Mouse (Mus musculus): ENCODE results near the gene Rin1. TPM values are rescaled to one million over a fixed set of nuclear protein-coding genes. Genes with fewer than 3 reads are reported as not detected.

The Rin1 gene
- polyA plus RNA-seq, 1 experiment from 2014 or later = 2.4 TPM

DNA sequence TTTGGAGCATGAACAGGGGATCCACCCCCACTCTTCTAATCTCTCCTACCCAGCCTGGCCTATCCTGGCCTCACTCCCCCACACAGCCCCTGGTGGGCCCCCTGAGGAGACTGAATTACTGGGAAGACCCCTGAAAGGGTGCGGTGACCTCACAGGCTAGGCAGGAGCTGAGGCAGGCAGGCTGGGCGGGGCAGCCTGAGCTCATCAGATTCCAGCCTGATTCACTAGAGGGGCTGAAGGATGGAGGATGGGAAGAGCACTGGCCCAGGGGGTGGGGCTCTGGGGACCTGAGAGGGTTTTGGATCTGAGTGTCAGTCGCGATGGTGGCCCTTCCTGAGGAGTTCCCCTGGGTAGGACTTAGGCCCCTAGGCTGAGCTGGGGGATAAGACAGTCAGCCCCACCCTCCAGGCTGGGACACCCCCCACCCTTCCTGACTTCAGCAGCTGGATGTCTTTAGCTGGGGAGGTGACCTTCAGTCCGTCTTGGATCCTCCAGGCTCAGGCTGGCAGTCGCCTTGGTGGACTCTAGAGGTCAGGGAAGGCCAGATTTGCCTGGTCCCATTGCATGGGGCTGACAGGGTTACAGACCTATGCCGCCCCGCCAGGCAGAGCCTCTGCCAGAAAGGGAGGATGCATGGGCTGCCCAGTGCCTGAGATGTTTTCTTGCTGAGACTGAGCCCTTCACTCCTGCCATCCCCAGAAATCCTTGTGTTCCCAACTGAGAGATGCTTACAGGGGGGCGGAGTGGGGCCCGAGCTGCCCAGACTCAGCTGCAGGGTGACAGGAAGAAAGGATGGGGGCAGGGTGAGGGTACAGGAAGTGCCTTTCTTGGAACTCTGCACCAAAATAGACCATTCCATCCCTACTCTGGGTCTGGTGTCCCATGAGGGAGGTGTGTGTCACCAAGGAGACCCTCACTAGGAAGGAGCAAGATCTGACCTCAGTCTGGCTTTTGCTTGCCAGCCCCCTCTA lies 8.8 kb downstream of the Rin1 start:
- H3K36me3 ChIP-seq (ENCODE audit: control insufficient read depth, insufficient read depth, low read length) = no peaks in the 10 kb centered on the region
- peak overlapping the region; percentile 66; the same call in 1 of the 2 replicates for H3K27ac ChIP-seq (ENCODE audit: low read length)
- ATAC-seq (ENCODE audit: insufficient number of reproducible peaks, insufficient read depth, low FRiP score, low read depth) = peak; percentile 40; the same call in 1 of the 2 replicates
- H3K4me1 ChIP-seq (ENCODE audit: control insufficient read depth, insufficient read depth, low read length) = peaks cover 31% of the 10 kb centered on the region
- no peaks in the 10 kb centered on the region for H3K27me3 ChIP-seq (ENCODE audit: control insufficient read depth, insufficient read depth, low read length)
- no peaks in the 10 kb centered on the region for H3K9me3 ChIP-seq (ENCODE audit: control insufficient read depth, low read depth, low read length)
- no peak overlapping the region for H3K4me3 ChIP-seq (ENCODE audit: low read depth, low read length)
- WGBS = 9% methylated on average over 10 of the region's 10 CpGs
- H3K9ac ChIP-seq (replicated peaks; ENCODE audit: low read depth, low read length) = 0 out of 2 replicates have a peak overlapping the region, but pooled peaks have one; percentile 7
- peak overlapping the region; percentile 14; the same call in 1 of the 2 replicates for H3K4me2 ChIP-seq (replicated peaks; ENCODE audit: low read depth, low read length)

DNA sequence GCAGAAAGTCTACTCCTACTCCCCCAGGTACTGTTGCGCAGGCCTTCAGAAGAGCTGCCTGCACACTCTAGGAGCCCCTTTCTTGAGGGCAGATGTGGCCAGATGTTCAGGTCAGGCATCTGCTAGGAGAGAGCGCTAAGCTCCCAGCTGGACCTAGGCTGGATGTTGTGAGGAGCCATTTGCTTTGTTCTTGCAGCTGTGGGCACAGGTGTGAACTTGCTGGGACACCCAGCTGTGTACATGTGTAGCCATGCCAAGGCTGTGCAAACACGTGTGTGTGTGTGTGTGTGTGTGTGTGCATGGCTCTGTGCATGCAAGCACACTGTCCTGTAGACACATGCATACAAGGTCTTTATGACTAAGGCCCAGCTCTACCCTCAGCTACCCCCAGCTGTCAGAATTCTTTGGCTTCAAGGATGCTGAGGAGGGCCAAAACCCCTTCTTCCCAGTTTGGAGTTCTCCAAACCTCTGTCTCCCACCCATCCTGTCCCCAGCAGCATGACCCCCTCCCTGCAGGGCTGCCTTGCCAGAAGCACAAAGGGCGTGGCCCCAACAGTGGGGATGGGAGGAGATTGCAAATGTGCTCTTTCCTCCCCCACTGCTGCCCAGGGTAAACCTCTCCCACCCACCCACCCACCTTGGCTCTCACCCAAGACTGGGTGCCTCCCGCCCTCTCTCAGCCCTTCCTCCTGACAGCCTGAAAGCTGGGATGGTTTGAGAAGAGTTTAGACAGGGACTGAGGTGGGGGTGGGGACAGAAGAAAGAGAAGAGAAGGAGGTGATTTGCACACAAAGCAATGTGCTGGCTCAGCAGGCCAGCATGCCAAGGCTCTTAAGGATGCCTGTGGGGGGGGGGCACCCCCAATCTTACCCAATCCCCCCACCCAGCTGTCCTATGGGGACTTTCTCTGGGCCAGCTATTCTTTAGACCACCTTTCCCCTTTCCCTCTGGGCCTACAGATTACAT lies 10.4 kb downstream of the Rin1 start:
- peak; percentile 31; the same call in 1 of the 2 replicates for ATAC-seq (ENCODE audit: insufficient number of reproducible peaks, insufficient read depth, low FRiP score, low read depth)
- Histone ChIP-seq H3K4me1 (ENCODE audit: control insufficient read depth, insufficient read depth, low read length) (peaks cover 43% of the 10 kb centered on the region), H3K27me3 (ENCODE audit: control insufficient read depth, insufficient read depth, low read length) (no peaks in the 10 kb centered on the region), H3K36me3 (ENCODE audit: control insufficient read depth, insufficient read depth, low read length) (no peaks in the 10 kb centered on the region), H3K27ac (ENCODE audit: low read length) (peak overlapping the region; percentile 66; the same call in 1 of the 2 replicates), H3K9ac (replicated peaks; ENCODE audit: low read depth, low read length) (no peak overlapping the region), H3K4me2 (replicated peaks; ENCODE audit: low read depth, low read length) (no peak overlapping the region), H3K9me3 (ENCODE audit: control insufficient read depth, low read depth, low read length) (no peaks in the 10 kb centered on the region), H3K4me3 (ENCODE audit: low read depth, low read length) (no peak overlapping the region)
- 24% methylated on average over 5 of the region's 5 CpGs for WGBS

DNA sequence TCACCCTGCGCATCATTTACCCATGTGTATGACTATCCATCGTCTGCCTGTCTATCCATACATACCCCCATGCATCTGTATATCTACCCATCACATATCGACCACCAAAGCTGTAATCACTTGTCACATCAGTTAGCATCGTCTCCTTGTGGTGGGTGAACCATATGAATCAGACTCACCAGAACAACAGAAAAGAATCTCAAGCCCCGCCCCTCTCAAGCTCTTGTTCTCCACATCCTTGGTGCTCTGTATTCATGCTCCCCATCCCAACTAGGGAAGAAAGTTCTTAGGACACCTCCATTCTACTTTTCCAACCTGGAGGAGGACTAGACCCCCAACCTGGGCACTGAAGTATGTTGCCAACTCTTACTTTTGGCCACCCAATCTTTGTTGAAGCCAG lies 11.8 kb downstream of the Rin1 start:
- Histone ChIP-seq H3K4me2 (replicated peaks; ENCODE audit: low read depth, low read length) (no peak overlapping the region), H3K4me3 (ENCODE audit: low read depth, low read length) (no peak overlapping the region), H3K27ac (ENCODE audit: low read length) (no peak overlapping the region), H3K4me1 (ENCODE audit: control insufficient read depth, insufficient read depth, low read length) (peaks cover 48% of the 10 kb centered on the region), H3K27me3 (ENCODE audit: control insufficient read depth, insufficient read depth, low read length) (no peaks in the 10 kb centered on the region), H3K9me3 (ENCODE audit: control insufficient read depth, low read depth, low read length) (no peaks in the 10 kb centered on the region), H3K9ac (replicated peaks; ENCODE audit: low read depth, low read length) (no peak overlapping the region), H3K36me3 (ENCODE audit: control insufficient read depth, insufficient read depth, low read length) (no peaks in the 10 kb centered on the region)
- WGBS = 88% methylated on average over 5 of the region's 5 CpGs
- ATAC-seq (ENCODE audit: insufficient number of reproducible peaks, insufficient read depth, low FRiP score, low read depth) = no peak

DNA sequence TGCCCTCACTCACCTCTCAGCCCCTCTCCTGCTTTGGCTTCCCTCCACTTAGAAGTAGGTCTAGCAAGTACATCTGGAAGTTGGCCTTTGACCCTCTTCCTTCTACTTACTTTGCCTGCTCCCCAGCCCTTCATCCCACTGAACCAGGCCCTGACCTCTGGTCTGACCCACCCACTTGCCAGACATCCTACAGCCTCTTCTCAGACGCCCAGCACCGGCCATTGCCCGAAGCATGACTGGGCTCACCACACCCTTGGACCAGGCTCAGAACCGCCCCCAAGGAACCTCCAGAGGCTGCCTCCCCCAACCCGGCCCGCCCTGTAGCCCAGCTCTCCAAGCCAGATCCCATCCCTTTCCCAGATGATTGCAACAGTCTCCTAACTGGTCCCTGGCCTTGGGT lies 12.2 kb downstream of the Rin1 start:
- Histone ChIP-seq H3K36me3 (ENCODE audit: control insufficient read depth, insufficient read depth, low read length) (no peaks in the 10 kb centered on the region), H3K9ac (replicated peaks; ENCODE audit: low read depth, low read length) (no peak overlapping the region), H3K27me3 (ENCODE audit: control insufficient read depth, insufficient read depth, low read length) (no peaks in the 10 kb centered on the region), H3K9me3 (ENCODE audit: control insufficient read depth, low read depth, low read length) (no peaks in the 10 kb centered on the region), H3K27ac (ENCODE audit: low read length) (no peak overlapping the region), H3K4me1 (ENCODE audit: control insufficient read depth, insufficient read depth, low read length) (peaks cover 51% of the 10 kb centered on the region), H3K4me3 (ENCODE audit: low read depth, low read length) (no peak overlapping the region), H3K4me2 (replicated peaks; ENCODE audit: low read depth, low read length) (no peak overlapping the region)
- WGBS = 74% methylated on average over 6 of the region's 6 CpGs
- ATAC-seq (ENCODE audit: insufficient number of reproducible peaks, insufficient read depth, low FRiP score, low read depth) = no peak

DNA sequence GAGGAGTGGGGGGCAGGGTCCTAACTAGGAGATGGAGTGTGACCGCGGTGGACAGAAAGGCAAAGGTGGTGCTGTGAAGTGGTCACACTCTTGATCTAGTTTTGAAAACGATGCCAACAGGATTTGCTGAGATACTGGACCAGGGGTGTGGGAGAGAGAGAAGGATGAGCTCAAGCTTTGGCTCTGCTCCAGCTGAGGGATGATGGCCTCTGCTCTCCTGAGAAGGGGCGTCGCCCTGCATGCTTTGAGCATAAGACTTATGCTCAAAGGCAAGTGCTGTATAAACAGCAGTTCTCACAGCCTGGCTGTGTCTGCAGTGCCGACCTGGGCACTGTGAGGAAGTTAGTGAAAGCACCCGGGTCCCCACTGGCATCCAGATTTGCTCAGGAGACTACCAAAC lies 14.8 kb downstream of the Rin1 start:
- no peaks in the 10 kb centered on the region for H3K36me3 ChIP-seq (ENCODE audit: control insufficient read depth, insufficient read depth, low read length)
- 39% methylated on average over 7 of the region's 7 CpGs for WGBS
- no peaks in the 10 kb centered on the region for H3K9me3 ChIP-seq (ENCODE audit: control insufficient read depth, low read depth, low read length)
- H3K4me1 ChIP-seq (ENCODE audit: control insufficient read depth, insufficient read depth, low read length) = peaks cover 49% of the 10 kb centered on the region
- H3K9ac ChIP-seq (replicated peaks; ENCODE audit: low read depth, low read length) = no peak overlapping the region
- no peak overlapping the region for H3K4me2 ChIP-seq (replicated peaks; ENCODE audit: low read depth, low read length)
- H3K27ac ChIP-seq (ENCODE audit: low read length) = peak overlapping the region; percentile 33; the same call in 1 of the 2 replicates
- ATAC-seq (ENCODE audit: insufficient number of reproducible peaks, insufficient read depth, low FRiP score, low read depth) = no peak
- 0 out of 2 replicates have a peak, but pooled peaks cover 2% of the 10 kb centered on the region for H3K27me3 ChIP-seq (ENCODE audit: control insufficient read depth, insufficient read depth, low read length)
- no peak overlapping the region for H3K4me3 ChIP-seq (ENCODE audit: low read depth, low read length)

DNA sequence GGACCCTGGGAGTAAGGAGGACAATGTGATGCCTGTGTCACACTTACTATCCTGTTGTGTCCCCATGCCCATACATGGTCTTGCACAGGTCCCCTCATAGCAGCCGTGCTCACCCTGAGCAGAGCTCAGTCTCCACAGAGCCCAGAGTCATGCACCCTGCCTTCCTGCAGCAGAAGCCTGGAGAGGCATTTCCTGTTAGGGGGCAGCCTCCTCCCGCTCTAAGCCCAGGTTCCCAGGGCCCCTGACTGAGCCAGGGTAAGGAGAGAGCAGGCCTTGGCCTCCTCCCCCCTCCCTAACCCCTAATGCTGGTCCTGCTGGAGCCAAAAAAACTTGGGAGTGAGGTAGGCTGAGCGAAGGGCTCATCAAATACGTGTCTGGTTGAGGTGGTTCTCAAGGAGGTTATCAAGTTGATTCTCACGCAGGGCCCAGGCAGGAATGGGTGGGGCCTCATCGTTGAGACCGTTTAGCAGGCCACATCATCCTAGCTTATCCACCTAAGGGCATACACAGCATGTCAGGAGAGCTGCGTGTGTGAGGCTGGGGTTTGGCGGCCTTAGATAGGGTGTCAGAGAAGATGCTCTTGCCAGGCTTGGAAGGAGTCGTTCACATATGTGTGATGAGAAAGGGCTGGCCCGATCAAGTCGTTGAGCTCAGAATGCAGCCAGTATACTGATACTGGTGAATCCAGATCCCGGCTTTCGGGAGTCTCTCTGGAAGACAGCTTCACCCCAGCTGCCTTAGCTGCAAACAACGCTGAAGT lies 16.9 kb downstream of the Rin1 start:
- Histone ChIP-seq H3K36me3 (ENCODE audit: control insufficient read depth, insufficient read depth, low read length) (no peaks in the 10 kb centered on the region), H3K4me1 (ENCODE audit: control insufficient read depth, insufficient read depth, low read length) (peaks cover 45% of the 10 kb centered on the region), H3K4me2 (replicated peaks; ENCODE audit: low read depth, low read length) (peak overlapping the region; percentile 76), H3K27ac (ENCODE audit: low read length) (peak overlapping the region; percentile 95), H3K9me3 (ENCODE audit: control insufficient read depth, low read depth, low read length) (no peaks in the 10 kb centered on the region), H3K9ac (replicated peaks; ENCODE audit: low read depth, low read length) (peak overlapping the region; percentile 28; the same call in 1 of the 2 replicates), H3K27me3 (ENCODE audit: control insufficient read depth, insufficient read depth, low read length) (0 out of 2 replicates have a peak, but pooled peaks cover 2% of the 10 kb centered on the region), H3K4me3 (ENCODE audit: low read depth, low read length) (peak overlapping the region; percentile 70; the same call in 1 of the 2 replicates)
- ATAC-seq (ENCODE audit: insufficient number of reproducible peaks, insufficient read depth, low FRiP score, low read depth) = no peak
- 3% methylated on average over 15 of the region's 15 CpGs for WGBS

DNA sequence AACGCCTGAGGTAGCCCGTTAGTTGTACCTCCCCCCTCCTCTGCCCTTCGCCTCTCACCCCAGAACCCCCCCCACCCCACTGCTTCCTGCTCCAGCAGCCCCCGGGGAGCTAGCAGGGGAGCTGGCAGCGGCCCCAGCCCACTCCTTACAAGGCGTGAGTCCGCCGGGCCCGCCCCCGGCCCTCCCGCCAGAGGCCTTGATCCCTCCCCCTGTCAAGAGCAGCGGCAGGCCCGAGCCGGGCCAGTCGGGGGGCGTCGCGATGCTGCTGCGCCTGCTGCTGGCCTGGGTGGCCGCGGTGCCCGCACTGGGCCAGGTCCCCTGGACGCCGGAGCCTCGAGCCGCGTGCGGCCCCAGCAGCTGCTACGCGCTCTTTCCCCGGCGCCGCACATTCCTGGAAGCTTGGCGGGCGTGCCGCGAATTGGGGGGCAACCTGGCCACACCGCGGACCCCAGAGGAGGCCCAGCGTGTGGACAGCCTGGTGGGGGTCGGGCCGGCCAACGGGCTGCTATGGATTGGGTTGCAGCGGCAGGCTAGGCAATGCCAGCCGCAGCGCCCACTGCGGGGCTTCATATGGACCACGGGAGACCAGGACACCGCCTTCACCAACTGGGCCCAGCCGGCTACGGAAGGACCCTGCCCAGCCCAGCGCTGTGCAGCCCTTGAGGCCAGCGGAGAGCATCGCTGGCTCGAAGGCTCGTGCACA lies 17.7 kb downstream of the Rin1 start, which contains the start of gene Cd248:
TSS of gene Cd248 (plus strand) at position 212 of the 703 bp plus-strand sequence.
- peaks cover 45% of the 10 kb centered on the region for H3K4me1 ChIP-seq (ENCODE audit: control insufficient read depth, insufficient read depth, low read length)
- 0 out of 2 replicates have a peak, but pooled peaks cover 2% of the 10 kb centered on the region for H3K27me3 ChIP-seq (ENCODE audit: control insufficient read depth, insufficient read depth, low read length)
- H3K4me2 ChIP-seq (replicated peaks; ENCODE audit: low read depth, low read length) = peak within 1 kb of the TSS; percentile 76
- H3K4me3 ChIP-seq (ENCODE audit: low read depth, low read length) = peak within 1 kb of the TSS; percentile 70
- peak within 1 kb of the TSS; percentile 95 for H3K27ac ChIP-seq (ENCODE audit: low read length)
- no peaks in the 10 kb centered on the region for H3K36me3 ChIP-seq (ENCODE audit: control insufficient read depth, insufficient read depth, low read length)
- WGBS = 1% methylated on average over 54 of the region's 56 CpGs
- H3K9ac ChIP-seq (replicated peaks; ENCODE audit: low read depth, low read length) = peak within 1 kb of the TSS; percentile 60
- no peaks in the 10 kb centered on the region for H3K9me3 ChIP-seq (ENCODE audit: control insufficient read depth, low read depth, low read length)
- peak; percentile 63 for ATAC-seq (ENCODE audit: insufficient number of reproducible peaks, insufficient read depth, low FRiP score, low read depth)

All from stomach, embryonic 14.5 days (tissue).